27 mouse cellular contexts compared by ENCODE assay signal in the genomic region with DNA sequence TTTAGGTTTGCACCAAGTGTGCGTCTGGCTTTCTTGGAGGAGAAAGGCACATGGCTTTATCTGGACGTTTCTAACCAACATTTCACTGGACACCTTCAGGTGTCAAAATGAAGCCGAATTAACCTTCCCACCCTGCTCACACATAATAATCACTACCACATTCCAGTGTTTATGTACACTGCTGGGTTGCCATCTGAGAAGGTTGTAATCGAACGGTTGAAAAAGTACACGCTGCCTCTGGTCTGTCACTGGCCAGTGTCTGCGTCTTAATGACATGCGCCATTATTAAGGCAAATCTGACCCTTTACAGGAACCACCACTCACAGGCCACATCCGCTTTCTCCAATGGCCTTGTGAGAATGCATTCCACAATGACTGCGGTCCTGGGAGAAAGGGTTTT.
"Had no signal": no experiment of that assay in that cellular context is flagged by ENCODE, and none has a peak within 500 bp of the region (broad histone marks: within the 10 kb centered on the region; RNA-seq: fewer than 3 reads in every experiment).

No protein-coding gene starts in this region.

- H3K4me2 ChIP-seq: heart, embryonic 11.5 days; heart, embryonic 13.5 days; heart, embryonic 15.5 days; hindbrain, embryonic 13.5 days; hindbrain, embryonic 15.5 days; intestine, embryonic 15.5 days; limb, embryonic 13.5 days; limb, embryonic 15.5 days; liver, embryonic 12.5 days had no signal

- H3K36me3 ChIP-seq: heart, embryonic 13.5 days; heart, embryonic 15.5 days; hindbrain, embryonic 13.5 days; hindbrain, embryonic 15.5 days; intestine, embryonic 15.5 days; limb, embryonic 13.5 days; limb, embryonic 15.5 days; liver, embryonic 12.5 days had no signal

- DNase-seq: gastrocnemius, postnatal 14 days; gastrocnemius, postnatal 36 days; heart, adult 11 months; heart, adult 2 months; heart, postnatal 14 days; heart, postnatal 36 days; kidney, adult 18-20 months; kidney, adult 8-10 months; kidney, postnatal 10 days; kidney, postnatal 25 days; kidney, postnatal 4 days; layer of hippocampus, postnatal 36 days; left cerebral cortex, postnatal 4 days had no signal

- ATAC-seq: hindbrain, postnatal 0 days; inflammation-experienced regulatory T-cells, adult 6 months; intestine, embryonic 15.5 days; intestine, postnatal 0 days; liver, embryonic 12.5 days had no signal

- H3K4me1 ChIP-seq: heart, embryonic 15.5 days; intestine, embryonic 15.5 days; liver, embryonic 12.5 days had no signal

- H3K4me3 ChIP-seq: heart, adult 2 months; heart, embryonic 13.5 days; heart, embryonic 15.5 days; hindbrain, embryonic 13.5 days; hindbrain, embryonic 15.5 days; intestine, embryonic 15.5 days; layer of hippocampus, adult 2 months; limb, embryonic 13.5 days; limb, embryonic 15.5 days; liver, embryonic 12.5 days had no signal

- H3K9me3 ChIP-seq: heart, embryonic 15.5 days; hindbrain, embryonic 13.5 days; hindbrain, embryonic 15.5 days; intestine, embryonic 15.5 days; limb, embryonic 13.5 days; limb, embryonic 15.5 days had no signal

- H3K27me3 ChIP-seq: heart, embryonic 13.5 days; heart, embryonic 15.5 days; hindbrain, embryonic 13.5 days; hindbrain, embryonic 15.5 days; intestine, embryonic 15.5 days; limb, embryonic 15.5 days had no signal

- H3K27ac ChIP-seq: heart, adult 2 months; heart, embryonic 13.5 days; heart, embryonic 15.5 days; hindbrain, embryonic 13.5 days; hindbrain, embryonic 15.5 days; hindbrain, postnatal 0 days; intestine, embryonic 15.5 days; layer of hippocampus, adult 2 months; limb, embryonic 13.5 days; limb, embryonic 15.5 days; liver, embryonic 12.5 days; liver, embryonic 14.5 days had no signal

- H3K9ac ChIP-seq: heart, embryonic 13.5 days; heart, embryonic 15.5 days; hindbrain, embryonic 13.5 days; hindbrain, embryonic 15.5 days; intestine, embryonic 15.5 days; limb, embryonic 13.5 days; limb, embryonic 15.5 days; liver, embryonic 12.5 days; liver, embryonic 14.5 days had no signal
